ENCODE assay signal across 16 mouse cellular contexts in the genomic region with DNA sequence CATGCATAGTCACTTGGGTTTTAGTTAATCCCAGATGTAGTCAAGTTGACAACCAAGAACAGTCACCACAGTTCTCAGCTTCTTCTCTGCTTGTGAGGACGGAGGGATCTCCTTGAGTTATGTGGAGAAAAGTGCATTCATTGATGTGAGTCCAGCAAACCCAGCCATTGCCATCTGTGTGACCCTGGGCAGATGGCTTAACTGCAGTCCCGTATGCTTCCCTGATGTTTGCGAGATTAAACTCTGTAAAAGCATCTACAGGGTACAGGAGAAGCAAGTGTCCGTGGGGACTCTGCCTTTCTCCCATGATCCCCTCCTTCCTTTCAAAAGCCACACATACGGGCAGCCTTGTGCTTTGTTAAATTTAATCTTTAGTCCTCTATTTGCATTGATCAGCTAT.
"Had no signal": no experiment of that assay in that cellular context is flagged by ENCODE, and none has a peak within 500 bp of the region (broad histone marks: within the 10 kb centered on the region; RNA-seq: fewer than 3 reads in every experiment).

No protein-coding gene starts in this region.

- H3K9me3 ChIP-seq: limb, embryonic 15.5 days; liver, embryonic 12.5 days; midbrain, embryonic 10.5 days; midbrain, embryonic 15.5 days; neural tube, embryonic 15.5 days had no signal

- H3K36me3 ChIP-seq: limb, embryonic 15.5 days; liver, embryonic 12.5 days; midbrain, embryonic 10.5 days; midbrain, embryonic 15.5 days; neural tube, embryonic 15.5 days had no signal

- H3K27ac ChIP-seq: layer of hippocampus, adult 2 months; left cerebral cortex, adult 2 months; limb, embryonic 15.5 days; liver, embryonic 12.5 days; midbrain, embryonic 10.5 days; midbrain, embryonic 15.5 days; neural tube, embryonic 15.5 days had no signal

- ATAC-seq: liver, embryonic 12.5 days; midbrain, embryonic 15.5 days had no signal

- H3K4me2 ChIP-seq: limb, embryonic 15.5 days; liver, embryonic 12.5 days; lung, embryonic 14.5 days; midbrain, embryonic 15.5 days; neural tube, embryonic 15.5 days had no signal

- H3K4me3 ChIP-seq: layer of hippocampus, adult 2 months; left cerebral cortex, adult 2 months; limb, embryonic 15.5 days; liver, embryonic 12.5 days; midbrain, embryonic 10.5 days; midbrain, embryonic 15.5 days; neural tube, embryonic 15.5 days had no signal

- H3K9ac ChIP-seq: limb, embryonic 15.5 days; liver, embryonic 12.5 days; lung, embryonic 14.5 days; midbrain, embryonic 15.5 days; neural tube, embryonic 15.5 days had no signal

- H3K4me1 ChIP-seq: limb, embryonic 15.5 days; liver, embryonic 12.5 days; midbrain, embryonic 10.5 days; midbrain, embryonic 15.5 days; neural tube, embryonic 15.5 days had no signal

- DNase-seq: kidney, postnatal 10 days; kidney, postnatal 4 days; lung, embryonic 14.5 days; lung, postnatal 10 days; lung, postnatal 4 days; right cerebral cortex, postnatal 4 days; spleen, adult 18-20 months; thymus, adult 2 months; thymus, postnatal 25 days had no signal

- H3K27me3 ChIP-seq: limb, embryonic 15.5 days; liver, embryonic 12.5 days; midbrain, embryonic 15.5 days; neural tube, embryonic 15.5 days had no signal
